Mouse (Mus musculus): ENCODE results near the gene Rbp1.

DNA sequence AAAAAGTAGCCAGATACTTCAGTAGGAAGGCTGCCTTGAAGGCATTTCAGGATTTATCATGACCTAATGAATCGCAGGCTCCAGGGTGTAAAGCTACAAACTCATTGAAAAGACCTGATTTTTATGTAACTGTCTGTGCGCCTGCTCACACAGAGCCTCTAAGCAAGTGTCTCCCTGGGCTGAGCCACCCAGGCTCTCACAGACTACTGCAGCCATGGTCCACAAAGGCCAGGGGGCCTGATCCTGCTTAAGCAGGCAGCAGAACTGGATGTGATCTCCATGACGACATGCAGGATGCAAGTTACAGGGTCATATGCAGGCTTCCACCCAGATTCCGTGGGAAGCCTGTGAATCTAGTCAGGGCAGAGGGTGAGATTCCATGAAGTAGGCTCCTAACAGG, 29.3 kb upstream of the Rbp1 start:
- TF ChIP-seq CTCF (IDR thresholded peaks at IDR 0.05; ENCODE audit: insufficient read depth, low read depth, low read length), result no peak
- TF ChIP-seq POLR2A (IDR thresholded peaks at IDR 0.05; ENCODE audit: insufficient read depth, low read depth, low read length), result no peak

All from olfactory bulb, adult 2 months (tissue).